In genomic region chr11:100603155-100603554, GRCm38 (mm10) we compare ENCODE assay signal across 18 mouse cellular contexts. TPM values are rescaled to one million over a fixed set of nuclear protein-coding genes. Genes with fewer than 3 reads are reported as not detected.
DNase-seq lines count a peak whose midpoint lies in the region; ATAC-seq and TF ChIP-seq lines count a peak whose summit lies in the region.
"Had no signal": no experiment of that assay in that cellular context is flagged by ENCODE, and none has a peak within 500 bp of the region (broad histone marks: within the 10 kb centered on the region; RNA-seq: fewer than 3 reads in every experiment).

No protein-coding gene starts in this region.

- ATAC-seq in hindbrain, postnatal 0 days = no peak
- ATAC-seq in hindbrain, embryonic 12.5 days (ENCODE audit: low FRiP score) = no peak
- ATAC-seq: activated CD4-positive, CD25-positive, alpha-beta regulatory T cell, adult 4 months; forebrain, embryonic 15.5 days; hindbrain, embryonic 16.5 days; Patski had no signal

- intact Hi-C loops in gastrocnemius, adult 2 months (cut with DNase I) = no loop called here

- no peak overlapping the region for H3K4me2 ChIP-seq in hindbrain, postnatal 0 days (ENCODE audit: low read depth, low read length)
- H3K4me2 ChIP-seq in hindbrain, embryonic 12.5 days (replicated peaks) = no peak overlapping the region
- H3K4me2 ChIP-seq: embryonic facial prominence, embryonic 12.5 days; forebrain, embryonic 15.5 days; heart, embryonic 15.5 days had no signal

- H3K9ac ChIP-seq in hindbrain, postnatal 0 days (replicated peaks; ENCODE audit: low read length) = no peak overlapping the region
- no peak overlapping the region for H3K9ac ChIP-seq in hindbrain, embryonic 12.5 days
- H3K9ac ChIP-seq: embryonic facial prominence, embryonic 12.5 days; forebrain, embryonic 15.5 days; heart, embryonic 15.5 days had no signal

- no peaks in the 10 kb centered on the region for H3K27me3 ChIP-seq in hindbrain, postnatal 0 days (ENCODE audit: insufficient read depth, low read length)
- H3K27me3 ChIP-seq in hindbrain, embryonic 12.5 days = no peaks in the 10 kb centered on the region
- H3K27me3 ChIP-seq in spleen, adult 2 months (ENCODE audit: control insufficient read depth, insufficient read depth, low read length) = no peaks in the 10 kb centered on the region
- H3K27me3 ChIP-seq: CH12.LX; embryonic facial prominence, embryonic 12.5 days; forebrain, embryonic 15.5 days; heart, embryonic 15.5 days; Patski had no signal

- H3K4me3 ChIP-seq in gastrocnemius, adult 2 months = no peak overlapping the region
- H3K4me3 ChIP-seq in hindbrain, postnatal 0 days (ENCODE audit: low read length) = no peak overlapping the region
- H3K4me3 ChIP-seq in hindbrain, embryonic 12.5 days = no peak overlapping the region
- H3K4me3 ChIP-seq in spleen, adult 2 months (ENCODE audit: extremely low read depth, insufficient read depth, insufficient read length) = no peak overlapping the region
- H3K4me3 ChIP-seq: embryonic facial prominence, embryonic 12.5 days; forebrain, embryonic 15.5 days; heart, embryonic 15.5 days had no signal

- H3K36me3 ChIP-seq in hindbrain, postnatal 0 days (ENCODE audit: insufficient read depth, low read length) = peaks cover 30% of the 10 kb centered on the region
- H3K36me3 ChIP-seq in hindbrain, embryonic 12.5 days = peaks cover 46% of the 10 kb centered on the region
- H3K36me3 ChIP-seq in spleen, adult 2 months (ENCODE audit: control insufficient read depth, insufficient read depth, low read length) = peaks cover 14% of the 10 kb centered on the region

- TF ChIP-seq CTCF in gastrocnemius, adult 2 months (IDR thresholded peaks at IDR 0.05) = no peak
- no peak for TF ChIP-seq CTCF in hindbrain, postnatal 0 days (IDR thresholded peaks at IDR 0.05; ENCODE audit: low read depth)
- TF ChIP-seq CTCF in spleen, adult 2 months (IDR thresholded peaks at IDR 0.05; ENCODE audit: extremely low read depth, insufficient read depth, insufficient read length, insufficient replicate concordance) = no peak

- H3K4me1 ChIP-seq in hindbrain, postnatal 0 days (ENCODE audit: insufficient read depth, low read length) = peaks cover 11% of the 10 kb centered on the region
- no peaks in the 10 kb centered on the region for H3K4me1 ChIP-seq in hindbrain, embryonic 12.5 days
- peaks cover 8% of the 10 kb centered on the region; the same call in 1 of the 2 replicates for H3K4me1 ChIP-seq in spleen, adult 2 months (ENCODE audit: control insufficient read depth, insufficient read depth, insufficient read length)
- H3K4me1 ChIP-seq: embryonic facial prominence, embryonic 12.5 days had no signal

- DNase-seq in gastrocnemius, adult 2 months = no peak
- no peak for DNase-seq in gastrocnemius, adult 8-10 months (ENCODE audit: low spot score in 2 of 2)
- no peak for DNase-seq in hindbrain, postnatal 0 days (ENCODE audit: low spot score)
- no peak for DNase-seq in spleen, adult 2 months (ENCODE audit: low read depth in 1 of 2, low spot score in 2 of 2)
- DNase-seq in spleen, postnatal 14 days (ENCODE audit: low spot score in 2 of 2) = no peak
- DNase-seq: adrenal gland, postnatal 14 days; cerebellum, adult 11-12 months; cerebellum, postnatal 14 days; gastrocnemius, postnatal 14 days; heart, postnatal 14 days had no signal

- TF ChIP-seq POLR2A in spleen, adult 2 months (IDR thresholded peaks at IDR 0.05; ENCODE audit: low read depth, low read length) = no peak

- 81% methylated on average over 9 of the region's 9 CpGs for WGBS in hindbrain, postnatal 0 days
- 89% methylated on average over 9 of the region's 9 CpGs for WGBS in hindbrain, embryonic 12.5 days
- WGBS in spleen, adult 2 months = 88% methylated on average over 9 of the region's 9 CpGs

- H3K9me3 ChIP-seq in hindbrain, postnatal 0 days (ENCODE audit: low read length) = no peaks in the 10 kb centered on the region
- no peaks in the 10 kb centered on the region for H3K9me3 ChIP-seq in hindbrain, embryonic 12.5 days (replicated peaks)
- H3K9me3 ChIP-seq: embryonic facial prominence, embryonic 12.5 days; forebrain, embryonic 15.5 days; heart, embryonic 15.5 days had no signal

- peak overlapping the region; percentile 59; the same call in 1 of the 2 replicates for H3K27ac ChIP-seq in gastrocnemius, adult 2 months
- peak overlapping the region; percentile 58; the same call in 1 of the 2 replicates for H3K27ac ChIP-seq in hindbrain, postnatal 0 days
- H3K27ac ChIP-seq in hindbrain, embryonic 12.5 days = no peak overlapping the region
- 0 out of 2 replicates have a peak overlapping the region, but pooled peaks have one; percentile 8 for H3K27ac ChIP-seq in spleen, adult 2 months (ENCODE audit: insufficient read depth, low read length)
- H3K27ac ChIP-seq: embryonic facial prominence, embryonic 12.5 days; heart, embryonic 15.5 days had no signal

RNA-seq across cellular contexts. Expression of gene Nkiras2, which starts 15.9 kb away (rescaled TPM):
- total RNA-seq in gastrocnemius, adult 2 months (2021) = 10 to 100 TPM; 15.3 to 21.9 TPM
- 10 to 100 TPM; 18.1 to 18.9 (median 18.6) TPM for total RNA-seq in gastrocnemius, adult 8-10 months (2022)
- total RNA-seq in hindbrain, postnatal 0 days (2014; rRNA removed) = 125 and 131 TPM in 2 replicates
- polyA plus RNA-seq in hindbrain, postnatal 0 days (2015; fragmentation: Nextera tagmentation; extraction: Ambion mirVana) = 77.5 and 82.1 TPM in 2 replicates
- 101 and 109 TPM in 2 replicates for polyA plus RNA-seq in hindbrain, embryonic 12.5 days (2016; fragmentation: Nextera tagmentation; extraction: Ambion mirVana)
- 39.5 and 48.9 TPM in 2 replicates for polyA plus RNA-seq in spleen, adult 2 months (2012; rRNA removed)

RNA-seq across cellular contexts. Expression of gene Dnajc7, which starts 16.8 kb away (rescaled TPM):
- total RNA-seq in gastrocnemius, adult 2 months (2021) = 100 to 1,000 TPM; 116 TPM
- 100 to 1,000 TPM in 2 of 4 experiments, 10 to 100 TPM in 2; 79.4 to 106 (median 95.5) TPM for total RNA-seq in gastrocnemius, adult 8-10 months (2022)
- total RNA-seq in hindbrain, postnatal 0 days (2014; rRNA removed) = 64.6 and 73.8 TPM in 2 replicates
- 237 and 246 TPM in 2 replicates for polyA plus RNA-seq in hindbrain, postnatal 0 days (2015; fragmentation: Nextera tagmentation; extraction: Ambion mirVana)
- 307 and 311 TPM in 2 replicates for polyA plus RNA-seq in hindbrain, embryonic 12.5 days (2016; fragmentation: Nextera tagmentation; extraction: Ambion mirVana)
- polyA plus RNA-seq in spleen, adult 2 months (2012; rRNA removed) = 43.9 and 53.7 TPM in 2 replicates

RNA-seq across cellular contexts. Expression of gene Cnp, which starts 28.5 kb away (rescaled TPM):
- total RNA-seq in gastrocnemius, adult 2 months (2021) = 1 to 10 TPM; 3.2 to 4.4 TPM
- 1 to 10 TPM; 2.3 to 5.5 (median 4.2) TPM for total RNA-seq in gastrocnemius, adult 8-10 months (2022)
- 95.3 and 125 TPM in 2 replicates for total RNA-seq in hindbrain, postnatal 0 days (2014; rRNA removed)
- polyA plus RNA-seq in hindbrain, postnatal 0 days (2015; fragmentation: Nextera tagmentation; extraction: Ambion mirVana) = 121 and 146 TPM in 2 replicates
- 29.1 and 29.2 TPM in 2 replicates for polyA plus RNA-seq in hindbrain, embryonic 12.5 days (2016; fragmentation: Nextera tagmentation; extraction: Ambion mirVana)
- 97.4 and 120 TPM in 2 replicates for polyA plus RNA-seq in spleen, adult 2 months (2012; rRNA removed)

RNA-seq across cellular contexts. Expression of gene Ttc25, which starts 57.7 kb away (rescaled TPM):
- under 1 TPM; 0.10 to 0.31 TPM for total RNA-seq in gastrocnemius, adult 2 months (2021)
- under 1 TPM; 0.09 to 0.51 (median 0.24) TPM for total RNA-seq in gastrocnemius, adult 8-10 months (2022)
- 1.5 and 2.4 TPM in 2 replicates for total RNA-seq in hindbrain, postnatal 0 days (2014; rRNA removed)
- 1.8 and 2.0 TPM in 2 replicates for polyA plus RNA-seq in hindbrain, postnatal 0 days (2015; fragmentation: Nextera tagmentation; extraction: Ambion mirVana)
- polyA plus RNA-seq in hindbrain, embryonic 12.5 days (2016; fragmentation: Nextera tagmentation; extraction: Ambion mirVana) = 2.7 and 3.2 TPM in 2 replicates
- 0.04 and 0.07 TPM in 2 replicates for polyA plus RNA-seq in spleen, adult 2 months (2012; rRNA removed)

Comparison
In these comparisons a context has a peak if more than half of its experiments do, and no peak if none do; other contexts are left out.
1. RNA of gene Cnp, which starts 28.5 kb away (total RNA-seq): 95.3 to 125 TPM in hindbrain, postnatal 0 days; 2.3 to 5.5 TPM in gastrocnemius, adult 8-10 months and 3.2 to 4.4 TPM in gastrocnemius, adult 2 months; every median in the first group is over 10 times any median in the second.